Mouse (Mus musculus) cerebellum, adult 2 months (tissue): Measurements from ENCODE around the gene Gab2.

Experiments used
- CTCF ChIP-seq: fragments of 200-500 bp; IDR thresholded peaks from 2 replicates; pipeline ENCODE4 v1.5.1; 2011; ENCODE audit warnings: low read depth, mild to moderate bottlenecking, control low read depth, low read length, moderate library complexity, borderline replicate concordance; ENCODE audit not compliant: insufficient read depth
- POLR2A ChIP-seq: fragments of 200-500 bp; IDR thresholded peaks from 2 replicates; pipeline ENCODE4 v1.6.1; 2011; ENCODE audit warnings: low read length, control low read depth, borderline replicate concordance; ENCODE audit not compliant: insufficient read depth

DNA sequence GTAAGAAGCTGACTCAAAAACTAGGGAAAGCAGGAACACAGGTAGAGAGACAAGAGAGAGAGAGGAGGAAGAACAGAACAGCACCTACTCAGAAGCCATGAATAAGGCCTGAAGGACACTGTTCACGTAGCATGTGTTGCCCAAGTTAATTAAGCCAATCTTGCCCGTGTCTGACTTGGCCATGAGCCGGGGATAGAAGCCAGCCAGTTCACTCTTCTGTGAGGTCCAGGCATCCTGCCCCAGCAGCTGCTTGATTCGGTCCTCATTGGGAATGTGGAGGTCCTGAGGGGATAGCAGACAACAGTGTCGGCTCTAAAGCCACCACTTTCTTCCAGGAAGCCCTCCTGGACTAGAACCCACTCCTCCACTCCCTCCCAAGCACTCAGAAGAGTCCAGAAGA lies 233.3 kb downstream of the Gab2 start:
- TF ChIP-seq CTCF = no peak
- TF ChIP-seq POLR2A = no peak
